Mouse (Mus musculus): ENCODE results near the gene Prkcb.

DNA sequence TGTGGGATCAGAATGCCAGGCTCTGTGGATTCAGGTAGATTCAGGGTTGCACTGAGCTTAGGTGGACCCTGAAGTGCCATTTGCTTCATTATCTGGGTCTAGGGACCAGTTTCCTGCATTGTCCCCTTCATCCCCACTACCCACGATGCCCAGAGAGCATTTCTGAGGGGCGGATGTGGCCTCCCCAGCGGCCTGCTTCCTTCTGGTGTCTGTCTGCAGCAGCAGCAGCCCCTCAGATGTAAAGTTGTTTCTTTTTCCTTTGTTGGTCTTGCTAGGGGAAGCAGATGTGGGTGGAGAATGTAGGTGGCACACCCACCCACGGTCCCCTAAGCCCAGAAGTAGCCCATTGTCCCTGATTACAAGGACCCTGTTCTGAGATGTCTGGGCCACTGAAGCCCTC is 99.3 kb downstream of the Prkcb start:
- TF ChIP-seq POLR2A (IDR thresholded peaks at IDR 0.05; ENCODE audit: low read depth, low read length) (no peak), CTCF (conservative IDR thresholded peaks at IDR 0.05; ENCODE audit: insufficient read depth, insufficient read length, low read depth, low read length) (no peak)
